1 mouse cellular context compared by ENCODE assay signal in the genomic region with DNA sequence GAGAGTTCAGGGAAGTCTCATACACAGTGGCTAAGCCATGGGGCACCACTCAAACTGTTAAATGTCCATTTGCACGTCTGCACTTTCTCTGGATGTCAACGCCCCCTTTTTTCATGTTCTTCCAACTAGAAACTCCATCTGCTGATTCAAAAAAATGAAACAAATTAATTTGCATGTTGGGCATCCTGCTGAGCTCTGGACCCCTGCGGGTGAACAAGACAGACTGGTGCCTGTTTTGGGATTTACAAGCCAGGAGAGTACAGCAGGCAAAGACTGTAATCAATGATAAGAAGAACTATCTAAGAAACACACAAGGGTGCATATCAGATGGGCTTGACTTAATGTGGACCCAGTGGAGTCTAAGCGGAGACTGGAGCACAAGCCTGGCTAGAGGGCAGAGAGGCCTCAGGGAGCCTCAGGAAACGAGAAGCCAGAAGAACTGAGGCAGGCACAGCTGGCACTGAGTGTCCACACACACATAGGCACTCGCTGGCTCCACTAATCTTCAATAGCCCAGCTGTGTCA.
TF ChIP-seq lines count a peak whose summit lies in the region.

No protein-coding gene starts in this region.

TF ChIP-seq in MEL, 35 proteins besides CTCF, POLR2A, EP300 and RAD21 (continued from another document):
- TF ChIP-seq ZC3H11A (IDR thresholded peaks at IDR 0.05; ENCODE audit: low read depth, low read length), result no peak
- peak; percentile 32; the same call in 1 of the 2 replicates for TF ChIP-seq ETS1 (IDR thresholded peaks at IDR 0.05; ENCODE audit: low read depth, low read length)
- no peak for TF ChIP-seq BHLHE40 (IDR thresholded peaks at IDR 0.05; ENCODE audit: borderline replicate concordance, low read depth, low read length)
- no peak for TF ChIP-seq HCFC1 (IDR thresholded peaks at IDR 0.05; ENCODE audit: low read depth, low read length)
- peak; percentile 30; the same call in 1 of the 2 replicates for TF ChIP-seq MXI1 (IDR thresholded peaks at IDR 0.05; ENCODE audit: low read depth, low read length)
- TF ChIP-seq NELFE (IDR thresholded peaks at IDR 0.05; ENCODE audit: low read depth, low read length), result no peak
- no peak for TF ChIP-seq RCOR1 (IDR thresholded peaks at IDR 0.05; ENCODE audit: low read depth, low read length)
- TF ChIP-seq GATA1 (IDR thresholded peaks at IDR 0.05; ENCODE audit: low read depth, low read length), result peak; percentile 62
- TF ChIP-seq ELF1 (IDR thresholded peaks at IDR 0.05; ENCODE audit: low read depth, low read length), result no peak
- TF ChIP-seq MEF2A (IDR thresholded peaks at IDR 0.05; ENCODE audit: extremely low read depth, insufficient replicate concordance, low read depth, low read length, poor library complexity, severe bottlenecking), result no peak
- peak; percentile 6; the same call in 1 of the 2 replicates for TF ChIP-seq TAL1 (IDR thresholded peaks at IDR 0.05; ENCODE audit: low read length)
- TF ChIP-seq TCF12 (IDR thresholded peaks at IDR 0.05; ENCODE audit: low read depth, low read length), result peak; percentile 65; the same call in 1 of the 2 replicates
